Mouse (Mus musculus) kidney, postnatal 0 days (tissue): ENCODE measurements at regions not wholly inside any gene's neighbourhood (a gene's known extent, or its start where the extent isn't known, plus 50 kb on each side); places are given as distances from the start of the nearest gene placed in this dataset.

ENCODE experiments used
- ATAC-seq: fragments of 200-750 bp; cut with Nextera tagmentation; replicated peaks from 2 replicates; pipeline ENCODE4 v1.8.0; 2017; ENCODE audit warnings: low read depth, moderate number of reproducible peaks, moderate TSS enrichment, moderate library complexity; ENCODE audit not compliant: low FRiP score
- DNase-seq: peaks from one replicate; pipeline ENCODE4 v3.0.0-alpha.2; 2016; ENCODE audit warnings: low spot score
- H3K27ac ChIP-seq: fragments of 300-500 bp; sonication (generic); 2 replicates; pipeline ENCODE4 v1.5.1; 2014; ENCODE audit warnings: mild to moderate bottlenecking
- H3K27me3 ChIP-seq: fragments of 300-500 bp; sonication (generic); 2 replicates; pipeline ENCODE4 v1.6.1; 2014; ENCODE audit warnings: low read length, mixed read lengths; ENCODE audit not compliant: insufficient read depth
- H3K36me3 ChIP-seq: fragments of 300-500 bp; sonication (generic); 2 replicates; pipeline ENCODE4 v1.6.1; 2014; ENCODE audit warnings: low read length, mixed read lengths; ENCODE audit not compliant: insufficient read depth
- H3K4me1 ChIP-seq: fragments of 300-500 bp; sonication (generic); replicated peaks from 2 replicates; pipeline ENCODE4 v1.6.1; 2014; ENCODE audit warnings: antibody characterized with exemption, low read length, mixed read lengths; ENCODE audit not compliant: insufficient read depth
- H3K4me2 ChIP-seq: fragments of 300-500 bp; sonication (generic); 2 replicates; pipeline ENCODE4 v1.6.1; 2014; ENCODE audit warnings: mild to moderate bottlenecking, low read length, moderate library complexity, mixed read lengths
- H3K4me3 ChIP-seq: fragments of 300-500 bp; sonication (generic); replicated peaks from 2 replicates; pipeline ENCODE4 v1.5.1; 2014; ENCODE audit warnings: low read depth, low read length
- H3K9ac ChIP-seq: fragments of 300-500 bp; sonication (generic); 2 replicates; pipeline ENCODE4 v1.6.1; 2014; ENCODE audit warnings: low read depth, low read length
- H3K9me3 ChIP-seq: fragments of 300-500 bp; sonication (generic); replicated peaks from 2 replicates; pipeline ENCODE4 v1.6.1; 2016; ENCODE audit warnings: low read length, inconsistent platforms, mixed read lengths
- CTCF ChIP-seq: IDR thresholded peaks from 2 replicates; pipeline ENCODE4 v1.5.1; 2016; ENCODE audit warnings: antibody characterized with exemption, low read depth, mild to moderate bottlenecking, moderate library complexity
- WGBS: fragments of 180-500 bp; shearing (Covaris S2); extraction: QIAGEN DNeasy Blood & Tissue Kit; methylation state at CpG from one replicate; pipeline ENCODE4 v1.1.7; 2014; 5-methylcytosine and 5-hydroxymethylcytosine counted together

DNA sequence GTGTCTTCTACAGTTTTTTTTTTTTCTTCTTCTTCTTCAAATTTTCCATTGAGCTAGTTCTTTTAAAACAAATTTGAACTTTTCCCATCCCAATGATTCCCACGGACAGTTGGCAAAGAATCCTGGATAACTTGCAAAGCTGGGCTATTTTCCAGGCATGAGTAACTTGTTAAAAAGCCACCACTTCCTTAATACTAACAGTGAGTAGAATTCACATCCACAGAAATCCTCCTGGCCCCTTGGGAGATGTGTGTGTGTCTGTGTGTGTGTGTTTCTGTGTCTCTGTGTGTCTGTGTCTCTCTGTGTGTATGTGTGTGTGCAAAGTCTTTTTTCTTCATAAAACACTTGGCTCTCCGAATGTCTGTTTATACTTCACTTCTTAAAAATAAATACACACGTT, 259.0 kb downstream of the Gm10295 start:
- DNase-seq (peak; percentile 44), ATAC-seq (no peak)
- Histone ChIP-seq H3K9ac (no peak overlapping the region), H3K27ac (no peak overlapping the region), H3K27me3 (no peaks in the 10 kb centered on the region), H3K9me3 (no peaks in the 10 kb centered on the region), H3K4me2 (no peak overlapping the region), H3K4me3 (no peak overlapping the region), H3K4me1 (no peaks in the 10 kb centered on the region), H3K36me3 (no peaks in the 10 kb centered on the region)
- WGBS = 39% methylated on average over 3 of the region's 3 CpGs
- no peak for TF ChIP-seq CTCF

DNA sequence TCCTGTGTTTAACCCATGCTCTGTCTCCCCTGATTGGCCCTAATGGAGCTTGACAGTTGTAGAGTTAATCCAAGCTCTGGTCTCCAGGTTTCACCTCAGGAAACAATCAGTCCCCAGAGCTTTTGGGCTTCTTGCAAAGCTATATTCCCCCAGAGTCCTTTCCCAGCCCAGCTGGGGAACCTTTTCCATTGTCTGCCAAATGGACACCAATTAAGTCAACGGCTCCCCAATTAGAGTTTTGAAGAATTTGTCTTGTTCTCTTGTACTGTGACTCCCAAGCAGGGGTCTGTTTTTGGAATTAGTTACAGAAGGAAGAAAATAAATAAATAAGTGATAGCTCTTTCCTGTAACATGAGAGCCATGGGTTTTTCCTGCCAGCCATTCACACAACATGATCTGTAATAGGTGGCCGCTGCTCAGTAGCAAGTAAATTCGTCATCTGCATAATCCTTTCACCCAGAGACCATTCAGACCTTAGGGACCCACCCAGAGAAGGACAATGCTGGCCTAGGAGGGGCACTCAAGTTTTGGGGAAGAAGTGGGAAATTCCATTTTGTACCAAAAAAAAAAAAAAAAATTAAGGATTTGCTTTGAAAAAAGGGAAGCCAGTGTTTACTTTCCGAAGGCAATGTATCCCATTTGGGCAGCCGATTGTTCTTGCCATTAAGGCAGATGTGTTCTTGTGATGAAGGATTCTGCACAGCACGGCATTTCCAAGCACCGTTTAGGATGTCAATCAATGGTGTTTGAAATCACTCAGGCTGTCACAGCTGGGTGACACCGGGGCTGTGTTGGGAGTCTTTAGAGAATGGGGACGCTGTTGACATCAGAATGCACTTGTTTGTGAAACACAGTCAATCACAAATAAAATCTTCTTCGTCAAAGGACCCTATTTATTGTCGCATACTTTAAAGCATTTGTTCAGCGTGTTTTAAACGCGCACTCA, 286.6 kb downstream of the Gm10295 start:
- H3K4me1 ChIP-seq = no peaks in the 10 kb centered on the region
- no peak overlapping the region for H3K4me2 ChIP-seq
- no peaks in the 10 kb centered on the region for H3K27me3 ChIP-seq
- no peaks in the 10 kb centered on the region for H3K9me3 ChIP-seq
- H3K27ac ChIP-seq = no peak overlapping the region
- 33% methylated on average over 14 of the region's 14 CpGs for WGBS
- H3K9ac ChIP-seq = no peak overlapping the region
- H3K36me3 ChIP-seq = no peaks in the 10 kb centered on the region
- no peak for TF ChIP-seq CTCF
- DNase-seq (peak; percentile 78), ATAC-seq (no peak)
- H3K4me3 ChIP-seq = no peak overlapping the region

DNA sequence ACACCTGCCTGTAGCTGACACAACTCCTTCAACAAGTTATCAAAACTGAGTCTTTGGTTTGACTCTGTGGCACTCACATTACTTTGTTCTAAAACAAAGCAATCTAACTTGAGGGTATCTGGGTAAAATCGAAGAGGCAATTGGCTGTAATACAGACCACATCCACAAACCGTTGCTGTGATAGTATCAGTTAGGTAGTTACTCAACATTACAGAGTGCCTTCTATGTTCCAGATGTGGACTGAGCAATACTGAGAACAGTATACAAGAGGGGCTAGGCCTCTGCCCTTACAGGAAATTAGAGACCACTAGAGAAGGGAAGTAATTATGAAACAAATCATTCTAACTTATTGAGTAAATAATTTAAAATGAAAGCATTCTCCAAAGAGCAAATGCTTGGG, 300.5 kb downstream of the Gm10295 start:
- no peaks in the 10 kb centered on the region for H3K9me3 ChIP-seq
- TF ChIP-seq CTCF = no peak
- DNase-seq (no peak), ATAC-seq (no peak)
- WGBS = 57% methylated on average over 2 of the region's 2 CpGs
- H3K27me3 ChIP-seq = no peaks in the 10 kb centered on the region
- H3K27ac ChIP-seq = no peak overlapping the region
- no peak overlapping the region for H3K4me3 ChIP-seq
- no peak overlapping the region for H3K4me2 ChIP-seq
- peaks cover 3% of the 10 kb centered on the region; the same call in 1 of the 2 replicates for H3K4me1 ChIP-seq
- no peak overlapping the region for H3K9ac ChIP-seq
- H3K36me3 ChIP-seq = no peaks in the 10 kb centered on the region

DNA sequence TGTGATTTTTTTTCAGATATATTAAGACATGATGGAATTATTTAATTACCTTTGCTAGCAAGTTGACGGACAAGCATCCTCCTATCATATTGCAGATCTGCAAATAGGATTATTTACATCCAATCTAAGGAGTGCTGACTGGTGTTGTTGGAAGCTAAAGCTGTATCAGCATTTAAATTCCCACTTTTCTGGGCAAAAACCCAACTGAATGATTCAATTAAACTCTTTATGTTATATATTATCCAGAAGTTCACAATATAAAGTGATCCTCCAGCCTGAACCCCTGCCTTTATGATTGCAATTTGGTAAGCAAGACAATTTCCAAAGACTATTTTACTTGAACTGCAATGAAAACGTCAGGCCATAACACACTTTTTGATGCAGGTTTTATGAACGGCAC, 304.1 kb downstream of the Gm10295 start:
- H3K4me1 ChIP-seq = peaks cover 3% of the 10 kb centered on the region; the same call in 1 of the 2 replicates
- H3K4me3 ChIP-seq = no peak overlapping the region
- 45% methylated on average over 3 of the region's 3 CpGs for WGBS
- no peak overlapping the region for H3K27ac ChIP-seq
- no peak overlapping the region for H3K9ac ChIP-seq
- H3K27me3 ChIP-seq = no peaks in the 10 kb centered on the region
- no peak overlapping the region for H3K4me2 ChIP-seq
- DNase-seq = peak; percentile 70
- H3K9me3 ChIP-seq = no peaks in the 10 kb centered on the region
- TF ChIP-seq CTCF = no peak
- H3K36me3 ChIP-seq = no peaks in the 10 kb centered on the region
- no peak for ATAC-seq

DNA sequence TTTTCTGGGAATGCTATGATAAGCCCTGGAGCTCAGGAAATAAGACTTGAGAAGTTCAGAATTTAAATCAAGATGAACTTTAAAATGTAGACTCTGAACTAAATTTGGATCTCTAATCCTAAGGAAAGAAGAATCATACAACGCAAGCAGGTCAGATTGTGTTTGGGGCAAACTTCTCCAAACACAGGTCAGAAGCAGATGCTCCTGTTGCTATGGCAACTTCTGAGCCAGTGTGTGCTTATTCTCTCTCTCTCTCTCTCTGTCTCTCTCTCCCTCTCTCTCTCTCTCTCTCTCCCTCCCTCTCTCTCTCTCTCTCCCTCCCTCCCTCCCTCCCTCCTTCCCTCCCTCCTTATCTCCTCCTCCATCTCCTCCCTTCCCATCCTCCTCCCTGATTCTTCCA, 304.7 kb downstream of the Gm10295 start:
- no peaks in the 10 kb centered on the region for H3K9me3 ChIP-seq
- DNase-seq (no peak), ATAC-seq (no peak)
- TF ChIP-seq CTCF = no peak
- WGBS = 56% methylated on average over 1 of the region's 1 CpGs
- H3K4me3 ChIP-seq = no peak overlapping the region
- H3K4me1 ChIP-seq = peaks cover 3% of the 10 kb centered on the region; the same call in 1 of the 2 replicates
- no peak overlapping the region for H3K4me2 ChIP-seq
- no peak overlapping the region for H3K9ac ChIP-seq
- no peak overlapping the region for H3K27ac ChIP-seq
- H3K27me3 ChIP-seq = no peaks in the 10 kb centered on the region
- no peaks in the 10 kb centered on the region for H3K36me3 ChIP-seq

DNA sequence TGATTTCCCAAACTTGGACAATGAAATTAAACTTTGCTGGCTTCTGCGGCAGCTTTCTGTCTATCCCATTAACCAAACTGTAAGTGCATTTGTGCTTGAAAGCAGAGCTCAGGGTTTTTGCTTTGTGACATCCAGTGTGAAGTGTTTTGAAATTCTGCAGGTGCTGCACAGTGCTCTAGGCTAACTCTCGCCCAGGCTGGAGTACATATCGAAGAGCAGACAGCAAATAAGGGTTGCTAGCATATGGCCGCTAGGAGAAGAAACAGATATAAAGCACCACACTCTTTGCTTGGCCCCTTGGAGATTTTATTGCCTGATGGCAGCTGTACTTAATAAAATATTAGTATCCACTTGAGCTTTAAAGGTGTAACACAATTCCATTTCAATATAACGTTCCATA, 307.5 kb downstream of the Gm10295 start:
- WGBS = 76% methylated on average over 5 of the region's 5 CpGs
- ATAC-seq (no peak), DNase-seq (no peak)
- H3K9ac ChIP-seq = no peak overlapping the region
- H3K27me3 ChIP-seq = no peaks in the 10 kb centered on the region
- TF ChIP-seq CTCF = no peak
- H3K4me3 ChIP-seq = no peak overlapping the region
- no peak overlapping the region for H3K4me2 ChIP-seq
- H3K36me3 ChIP-seq = no peaks in the 10 kb centered on the region
- H3K4me1 ChIP-seq = no peaks in the 10 kb centered on the region
- H3K9me3 ChIP-seq = no peaks in the 10 kb centered on the region
- H3K27ac ChIP-seq = no peak overlapping the region
